Mouse (Mus musculus): Measurements from ENCODE around the gene Sgpp1. TPM values are rescaled to one million over a fixed set of nuclear protein-coding genes. Genes with fewer than 3 reads are reported as not detected.

Gene Sgpp1
- polyA plus RNA-seq, 1 experiment = 25.7 TPM

Other genes starting within 250 kb of the Sgpp1 start
- gene Ppp2r5e, start 139.5 kb downstream of the Sgpp1 start, polyA plus RNA-seq (2012; rRNA removed) = 5.7 and 8.1 TPM in 2 replicates
- gene Wdr89, start 66.2 kb downstream of the Sgpp1 start, polyA plus RNA-seq (2012; rRNA removed) = 3.1 and 3.3 TPM in 2 replicates
- gene Syne2, start 82.4 kb upstream of the Sgpp1 start, polyA plus RNA-seq (2012; rRNA removed) = 22.3 and 37.0 TPM in 2 replicates

Measured in large intestine, adult 2 months (tissue).